Mouse (Mus musculus) liver, embryonic 14.5 days (tissue): ENCODE data around the gene Oard1.

Source experiments
- CTCF ChIP-seq: IDR thresholded peaks from 2 replicates; pipeline ENCODE4 v1.5.1; 2016; ENCODE audit warnings: antibody characterized with exemption, low read depth, control low read depth
- EP300 ChIP-seq: IDR thresholded peaks from 2 replicates; pipeline ENCODE4 v1.6.1; 2016; ENCODE audit warnings: antibody characterized with exemption, low read depth

GRCm38 (mm10) chr17:48432158-48432980 lies 22.6 kb downstream of the Oard1 start, which contains the start of gene Apobec2:
- TF ChIP-seq CTCF (no peak), EP300 (no peak)
